Mouse (Mus musculus): ENCODE measurements at regions not wholly inside any gene's neighbourhood (a gene's known extent, or its start where the extent isn't known, plus 50 kb on each side); places are given as distances from the start of the nearest gene placed in this dataset.

DNA sequence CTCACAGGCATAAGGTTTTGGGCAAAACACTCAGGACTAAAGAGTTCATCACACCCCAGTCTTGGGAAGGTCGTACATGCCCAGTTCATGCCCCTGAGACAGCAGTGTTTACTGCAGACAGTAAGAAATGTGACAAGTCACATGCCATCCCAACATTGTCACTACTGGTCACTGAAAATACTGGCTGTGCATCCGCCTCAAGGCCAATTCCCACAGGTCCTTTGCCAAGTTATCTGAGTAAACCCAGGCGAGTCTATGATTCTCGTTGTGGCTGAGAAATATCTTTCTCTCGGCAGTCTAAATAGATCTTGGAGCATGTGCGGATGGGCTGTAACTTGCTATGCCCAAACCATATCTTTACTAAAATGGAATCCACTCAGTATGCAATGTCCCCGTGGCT is 128.9 kb upstream of the Ednrb start:
- ATAC-seq (ENCODE audit: low read depth) (no peak), DNase-seq (ENCODE audit: low spot score) (no peak)
- H3K9me3 ChIP-seq (ENCODE audit: control insufficient read depth, low read length): no peaks in the 10 kb centered on the region
- H3K27me3 ChIP-seq (replicated peaks; ENCODE audit: control insufficient read depth, insufficient read depth, low read length): no peaks in the 10 kb centered on the region
- no peaks in the 10 kb centered on the region for H3K36me3 ChIP-seq (ENCODE audit: control insufficient read depth, insufficient read depth, low read length)
- no peak overlapping the region for H3K27ac ChIP-seq (replicated peaks; ENCODE audit: low read depth, low read length)
- WGBS: 78% methylated on average over 7 of the region's 7 CpGs
- no peaks in the 10 kb centered on the region for H3K4me1 ChIP-seq (ENCODE audit: control insufficient read depth, insufficient read depth, low read length)
- no peak overlapping the region for H3K9ac ChIP-seq (ENCODE audit: low read depth, low read length)
- no peak overlapping the region for H3K4me3 ChIP-seq (ENCODE audit: low read depth, low read length)
- H3K4me2 ChIP-seq (ENCODE audit: low read depth, low read length): no peak overlapping the region

GRCm38 (mm10) chr14:103969305-103969704 is 125.1 kb upstream of the Ednrb start:
- H3K9me3 ChIP-seq (ENCODE audit: control insufficient read depth, low read length): no peaks in the 10 kb centered on the region
- H3K36me3 ChIP-seq (ENCODE audit: control insufficient read depth, insufficient read depth, low read length): no peaks in the 10 kb centered on the region
- no peak overlapping the region for H3K4me2 ChIP-seq (ENCODE audit: low read depth, low read length)
- no peaks in the 10 kb centered on the region for H3K27me3 ChIP-seq (replicated peaks; ENCODE audit: control insufficient read depth, insufficient read depth, low read length)
- ATAC-seq (ENCODE audit: low read depth) (no peak), DNase-seq (ENCODE audit: low spot score) (no peak)
- 62% methylated on average over 2 of the region's 2 CpGs for WGBS
- H3K4me3 ChIP-seq (ENCODE audit: low read depth, low read length): no peak overlapping the region
- H3K4me1 ChIP-seq (ENCODE audit: control insufficient read depth, insufficient read depth, low read length): no peaks in the 10 kb centered on the region
- no peak overlapping the region for H3K9ac ChIP-seq (ENCODE audit: low read depth, low read length)
- H3K27ac ChIP-seq (replicated peaks; ENCODE audit: low read depth, low read length): no peak overlapping the region

DNA sequence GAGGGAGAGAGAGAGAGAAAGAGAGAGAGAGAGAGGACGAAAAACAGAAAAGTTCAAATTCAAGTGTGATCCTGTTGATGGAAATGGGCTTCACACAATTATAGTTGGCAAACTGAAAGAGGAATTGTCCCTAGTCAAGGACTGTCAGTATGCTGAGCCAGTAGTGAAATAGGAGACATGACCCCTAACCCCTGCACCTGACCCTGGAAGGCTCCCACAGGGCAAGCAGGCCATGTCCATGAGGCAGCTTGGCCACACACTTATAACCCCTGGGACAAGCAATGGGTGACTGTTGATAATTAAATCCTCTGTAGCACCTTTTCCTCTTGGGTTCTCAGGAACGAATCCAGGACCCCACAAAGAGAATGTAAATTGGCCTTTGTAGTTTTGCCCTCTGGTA is 122.1 kb upstream of the Ednrb start:
- no peak overlapping the region for H3K27ac ChIP-seq (replicated peaks; ENCODE audit: low read depth, low read length)
- no peaks in the 10 kb centered on the region for H3K36me3 ChIP-seq (ENCODE audit: control insufficient read depth, insufficient read depth, low read length)
- no peak overlapping the region for H3K4me2 ChIP-seq (ENCODE audit: low read depth, low read length)
- no peak for ATAC-seq (ENCODE audit: low read depth)
- no peak overlapping the region for H3K4me3 ChIP-seq (ENCODE audit: low read depth, low read length)
- 53% methylated on average over 2 of the region's 2 CpGs for WGBS
- no peaks in the 10 kb centered on the region for H3K27me3 ChIP-seq (replicated peaks; ENCODE audit: control insufficient read depth, insufficient read depth, low read length)
- no peaks in the 10 kb centered on the region for H3K9me3 ChIP-seq (ENCODE audit: control insufficient read depth, low read length)
- H3K4me1 ChIP-seq (ENCODE audit: control insufficient read depth, insufficient read depth, low read length): no peaks in the 10 kb centered on the region
- no peak for DNase-seq (ENCODE audit: low spot score)
- H3K9ac ChIP-seq (ENCODE audit: low read depth, low read length): no peak overlapping the region

DNA sequence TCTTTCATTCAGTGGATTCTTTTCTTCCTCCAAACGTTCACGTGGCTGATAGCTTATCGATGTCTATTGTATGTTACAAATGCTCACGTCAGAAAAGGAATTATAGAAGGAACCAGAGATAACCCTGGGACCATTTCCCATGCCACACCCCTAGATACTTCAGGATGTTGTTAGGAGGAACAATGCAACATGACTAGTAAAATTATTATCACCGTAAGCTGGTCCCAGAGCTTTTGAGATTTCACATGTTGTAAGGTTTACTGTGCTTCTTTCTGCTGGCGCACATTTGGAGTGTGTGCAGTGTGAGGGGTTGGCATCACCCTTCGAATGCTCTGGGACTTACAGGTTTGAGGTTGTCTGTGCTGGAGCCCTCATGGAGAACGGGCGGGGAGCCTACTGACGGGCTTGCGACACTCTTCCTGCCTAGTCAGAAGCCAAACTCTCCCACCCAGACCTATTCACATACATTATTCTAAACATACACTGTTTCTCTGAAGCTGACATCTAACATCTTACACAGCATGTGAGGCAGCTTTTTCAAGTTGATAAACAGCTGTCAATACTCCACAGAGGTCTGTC is 118.2 kb upstream of the Ednrb start:
- Histone ChIP-seq H3K4me3 (ENCODE audit: low read depth, low read length) (no peak overlapping the region), H3K9me3 (ENCODE audit: control insufficient read depth, low read length) (no peaks in the 10 kb centered on the region), H3K9ac (ENCODE audit: low read depth, low read length) (no peak overlapping the region), H3K27me3 (replicated peaks; ENCODE audit: control insufficient read depth, insufficient read depth, low read length) (no peaks in the 10 kb centered on the region), H3K4me1 (ENCODE audit: control insufficient read depth, insufficient read depth, low read length) (no peaks in the 10 kb centered on the region), H3K27ac (replicated peaks; ENCODE audit: low read depth, low read length) (no peak overlapping the region), H3K36me3 (ENCODE audit: control insufficient read depth, insufficient read depth, low read length) (no peaks in the 10 kb centered on the region), H3K4me2 (ENCODE audit: low read depth, low read length) (no peak overlapping the region)
- ATAC-seq (ENCODE audit: low read depth): no peak
- DNase-seq (ENCODE audit: low spot score): no peak
- 81% methylated on average over 11 of the region's 11 CpGs for whole genome bisulfite sequencing

DNA sequence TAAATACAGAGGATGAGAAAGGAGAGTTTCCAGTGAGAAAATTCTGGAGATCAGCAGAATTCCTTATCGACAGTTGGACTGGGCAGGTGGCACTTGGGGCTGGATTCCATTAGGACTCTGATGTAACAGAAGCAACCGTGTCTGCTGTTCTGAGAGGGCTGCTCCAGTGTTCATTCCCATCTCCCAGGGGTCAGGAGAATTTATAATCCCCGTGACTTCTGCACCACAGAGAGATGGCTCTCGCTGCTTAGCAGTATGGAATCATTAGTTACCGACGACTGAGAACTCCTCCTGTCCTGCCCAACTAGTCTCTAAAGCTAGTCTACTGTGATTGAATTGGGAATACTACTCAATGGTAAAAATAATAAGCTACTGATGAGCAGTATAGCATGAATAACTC is 107.7 kb upstream of the Ednrb start:
- WGBS: 70% methylated on average over 6 of the region's 6 CpGs
- H3K27ac ChIP-seq (replicated peaks; ENCODE audit: low read depth, low read length): no peak overlapping the region
- no peaks in the 10 kb centered on the region for H3K9me3 ChIP-seq (ENCODE audit: control insufficient read depth, low read length)
- H3K4me2 ChIP-seq (ENCODE audit: low read depth, low read length): no peak overlapping the region
- no peaks in the 10 kb centered on the region for H3K36me3 ChIP-seq (ENCODE audit: control insufficient read depth, insufficient read depth, low read length)
- H3K4me3 ChIP-seq (ENCODE audit: low read depth, low read length): no peak overlapping the region
- ATAC-seq (ENCODE audit: low read depth): no peak
- DNase-seq (ENCODE audit: low spot score): no peak
- no peaks in the 10 kb centered on the region for H3K4me1 ChIP-seq (ENCODE audit: control insufficient read depth, insufficient read depth, low read length)
- no peaks in the 10 kb centered on the region for H3K27me3 ChIP-seq (replicated peaks; ENCODE audit: control insufficient read depth, insufficient read depth, low read length)
- no peak overlapping the region for H3K9ac ChIP-seq (ENCODE audit: low read depth, low read length)

DNA sequence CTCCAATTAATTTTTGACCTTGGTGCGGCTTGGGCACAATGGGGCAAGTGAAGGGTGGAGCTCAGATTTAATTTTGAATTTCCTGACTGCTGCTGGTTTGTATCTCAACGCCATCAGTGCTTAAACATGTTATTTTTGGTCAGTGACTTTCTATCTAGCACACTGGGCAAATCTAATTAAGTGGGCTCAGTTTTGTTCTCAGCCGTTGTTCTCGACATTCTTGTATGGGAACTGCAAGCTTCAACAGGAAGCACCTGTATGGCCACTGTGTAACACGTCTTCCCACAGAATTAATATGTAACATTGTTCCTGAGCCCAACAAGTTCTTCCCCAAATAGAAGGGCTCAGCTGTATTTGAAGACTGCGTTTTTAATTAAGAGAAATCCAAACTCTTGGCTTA is 105.7 kb upstream of the Ednrb start:
- no peaks in the 10 kb centered on the region for H3K9me3 ChIP-seq (ENCODE audit: control insufficient read depth, low read length)
- no peaks in the 10 kb centered on the region for H3K36me3 ChIP-seq (ENCODE audit: control insufficient read depth, insufficient read depth, low read length)
- no peaks in the 10 kb centered on the region for H3K4me1 ChIP-seq (ENCODE audit: control insufficient read depth, insufficient read depth, low read length)
- no peak overlapping the region for H3K27ac ChIP-seq (replicated peaks; ENCODE audit: low read depth, low read length)
- H3K27me3 ChIP-seq (replicated peaks; ENCODE audit: control insufficient read depth, insufficient read depth, low read length): no peaks in the 10 kb centered on the region
- 50% methylated on average over 6 of the region's 6 CpGs for WGBS
- H3K4me3 ChIP-seq (ENCODE audit: low read depth, low read length): no peak overlapping the region
- ATAC-seq (ENCODE audit: low read depth) (no peak), DNase-seq (ENCODE audit: low spot score) (peak; percentile 31)
- H3K4me2 ChIP-seq (ENCODE audit: low read depth, low read length): no peak overlapping the region
- no peak overlapping the region for H3K9ac ChIP-seq (ENCODE audit: low read depth, low read length)

- Histone ChIP-seq H3K4me2 (ENCODE audit: low read depth, low read length) (no peak overlapping the region), H3K36me3 (ENCODE audit: control insufficient read depth, insufficient read depth, low read length) (no peaks in the 10 kb centered on the region), H3K9me3 (ENCODE audit: control insufficient read depth, low read length) (no peaks in the 10 kb centered on the region), H3K27ac (replicated peaks; ENCODE audit: low read depth, low read length) (no peak overlapping the region), H3K27me3 (replicated peaks; ENCODE audit: control insufficient read depth, insufficient read depth, low read length) (no peaks in the 10 kb centered on the region), H3K4me1 (ENCODE audit: control insufficient read depth, insufficient read depth, low read length) (no peaks in the 10 kb centered on the region), H3K4me3 (ENCODE audit: low read depth, low read length) (no peak overlapping the region), H3K9ac (ENCODE audit: low read depth, low read length) (no peak overlapping the region)
- WGBS: 49% methylated on average over 3 of the region's 3 CpGs
- no peak for ATAC-seq (ENCODE audit: low read depth)
- DNase-seq (ENCODE audit: low spot score): no peak
Measured at GRCm38 (mm10) chr14:103948026-103948777, 104.0 kb upstream of the Ednrb start.

DNA sequence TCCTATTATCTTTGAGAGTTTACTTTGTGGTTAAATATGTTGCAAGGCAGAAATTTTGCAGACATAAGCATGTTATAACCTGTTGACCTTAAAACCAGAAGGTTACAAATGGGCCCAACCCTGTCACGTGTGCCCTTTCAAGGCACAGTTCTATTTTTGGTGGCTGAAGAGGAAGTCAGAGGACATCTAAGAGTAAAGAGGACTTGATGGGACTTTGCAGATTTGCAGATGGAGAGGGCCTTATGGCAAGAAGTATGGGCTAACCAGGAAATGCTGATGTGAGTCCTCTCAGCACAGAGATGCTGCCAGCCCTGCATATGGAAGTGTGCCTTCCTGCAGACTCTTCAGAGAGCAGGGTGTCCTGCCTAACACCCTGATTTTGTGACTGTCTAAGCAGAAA is 101.6 kb upstream of the Ednrb start:
- Histone ChIP-seq H3K4me1 (ENCODE audit: control insufficient read depth, insufficient read depth, low read length) (no peaks in the 10 kb centered on the region), H3K27ac (replicated peaks; ENCODE audit: low read depth, low read length) (no peak overlapping the region), H3K9me3 (ENCODE audit: control insufficient read depth, low read length) (no peaks in the 10 kb centered on the region), H3K4me3 (ENCODE audit: low read depth, low read length) (no peak overlapping the region), H3K36me3 (ENCODE audit: control insufficient read depth, insufficient read depth, low read length) (no peaks in the 10 kb centered on the region), H3K27me3 (replicated peaks; ENCODE audit: control insufficient read depth, insufficient read depth, low read length) (no peaks in the 10 kb centered on the region), H3K9ac (ENCODE audit: low read depth, low read length) (no peak overlapping the region), H3K4me2 (ENCODE audit: low read depth, low read length) (no peak overlapping the region)
- WGBS: 38% methylated on average over 1 of the region's 1 CpGs
- ATAC-seq (ENCODE audit: low read depth) (no peak), DNase-seq (ENCODE audit: low spot score) (peak; percentile 16)

- 4% methylated on average over 3 of the region's 3 CpGs for WGBS
- H3K4me3 ChIP-seq (ENCODE audit: low read depth, low read length): no peak overlapping the region
- no peaks in the 10 kb centered on the region for H3K9me3 ChIP-seq (ENCODE audit: control insufficient read depth, low read length)
- no peaks in the 10 kb centered on the region for H3K27me3 ChIP-seq (replicated peaks; ENCODE audit: control insufficient read depth, insufficient read depth, low read length)
- no peak overlapping the region for H3K27ac ChIP-seq (replicated peaks; ENCODE audit: low read depth, low read length)
- H3K4me2 ChIP-seq (ENCODE audit: low read depth, low read length): no peak overlapping the region
- DNase-seq (ENCODE audit: low spot score) (no peak), ATAC-seq (ENCODE audit: low read depth) (no peak)
- H3K4me1 ChIP-seq (ENCODE audit: control insufficient read depth, insufficient read depth, low read length): no peaks in the 10 kb centered on the region
- H3K36me3 ChIP-seq (ENCODE audit: control insufficient read depth, insufficient read depth, low read length): no peaks in the 10 kb centered on the region
- H3K9ac ChIP-seq (ENCODE audit: low read depth, low read length): no peak overlapping the region
Measured at GRCm38 (mm10) chr14:103939867-103940266, 95.7 kb upstream of the Ednrb start.

Measured in embryonic facial prominence, embryonic 14.5 days (tissue).